Mouse (Mus musculus): Measurements from ENCODE around the gene Sphk2.

DNA sequence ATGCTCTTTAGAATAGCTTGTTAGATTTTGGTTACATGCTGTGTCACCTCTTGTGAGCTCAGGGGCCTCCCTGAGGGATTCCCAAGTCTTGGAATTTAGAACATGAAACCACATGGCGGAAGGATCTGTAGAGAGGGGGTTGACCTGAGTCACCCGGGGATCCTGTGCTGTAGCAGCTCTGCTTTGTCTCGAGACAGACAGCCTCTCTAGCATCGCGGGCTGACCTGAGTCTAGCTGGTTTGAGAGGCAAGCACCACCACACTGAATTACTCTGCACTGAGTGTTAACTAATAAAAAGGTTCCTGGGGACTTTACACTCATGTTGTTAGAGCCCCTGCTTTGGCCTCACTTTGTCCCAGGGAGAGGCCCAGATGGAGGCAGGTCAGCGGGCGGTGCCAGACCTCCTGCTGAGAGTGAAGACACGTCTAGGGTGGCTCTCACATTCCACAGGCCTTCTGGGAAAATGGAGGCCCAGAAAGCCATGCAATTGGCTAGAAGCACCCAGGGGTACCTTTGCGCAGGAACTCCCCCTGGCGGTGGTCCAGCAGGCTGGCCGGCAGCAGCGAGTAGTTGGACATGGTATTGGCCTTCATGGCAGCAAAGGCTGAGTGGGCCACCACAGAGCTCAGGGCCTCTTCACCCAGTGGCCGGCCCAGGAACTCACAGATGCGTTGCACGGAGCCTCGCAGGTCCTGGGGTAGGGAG lies 13.1 kb upstream of the Sphk2 start:
- TF ChIP-seq CTCF (IDR thresholded peaks at IDR 0.05; ENCODE audit: control insufficient read depth, insufficient read depth, insufficient read length) (peak; percentile 62), MYOD1 (IDR thresholded peaks at IDR 0.05; ENCODE audit: control insufficient read depth, insufficient read length, low read depth) (no peak)
